Mouse (Mus musculus): ENCODE measurements at regions not wholly inside any gene's neighbourhood (a gene's known extent, or its start where the extent isn't known, plus 50 kb on each side); places are given as distances from the start of the nearest gene placed in this dataset.
A peak's percentile ranks its signal among the peaks of the same experiment; 100 is the strongest.

DNA sequence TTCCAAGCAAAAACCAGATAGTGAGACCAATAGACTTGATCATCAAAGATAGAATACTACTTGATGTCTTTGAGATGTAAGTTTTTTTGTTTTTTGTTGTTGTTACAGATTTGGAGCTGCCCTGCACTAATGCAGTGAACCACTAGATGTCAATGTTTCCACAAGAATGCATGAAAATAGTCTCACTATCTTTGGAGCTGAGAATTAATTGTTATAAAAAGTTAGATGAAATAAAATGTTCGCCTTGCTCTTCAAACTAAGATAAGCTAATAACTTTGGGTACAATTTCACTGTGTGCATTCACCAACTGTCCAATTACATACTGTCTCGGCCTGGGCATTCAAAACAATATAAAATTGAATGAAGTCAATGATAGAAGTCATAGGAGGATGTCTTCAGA, 223.2 kb upstream of the Agtr1b start:
- DNase-seq: peak; percentile 7

DNA sequence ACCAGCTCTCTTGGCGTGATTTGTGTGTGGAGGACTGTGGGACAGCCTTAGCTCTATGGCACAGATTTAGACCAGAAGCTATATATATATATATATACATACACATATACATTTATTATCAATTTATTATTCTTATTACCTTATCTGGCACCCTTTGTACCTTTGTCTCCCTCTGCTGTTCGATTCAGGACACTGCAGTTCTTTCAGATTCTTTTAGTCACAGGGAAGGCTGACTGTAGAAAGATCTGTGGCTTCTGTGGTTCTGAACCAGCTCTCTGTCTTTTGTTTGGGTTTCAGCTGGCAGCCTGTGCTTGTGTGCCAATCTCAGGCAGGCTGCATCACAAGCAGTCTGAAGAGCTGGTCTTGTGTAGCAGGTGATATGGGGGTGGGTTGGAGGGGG, 184.6 kb upstream of the Agtr1b start:
- no peak for DNase-seq

DNA sequence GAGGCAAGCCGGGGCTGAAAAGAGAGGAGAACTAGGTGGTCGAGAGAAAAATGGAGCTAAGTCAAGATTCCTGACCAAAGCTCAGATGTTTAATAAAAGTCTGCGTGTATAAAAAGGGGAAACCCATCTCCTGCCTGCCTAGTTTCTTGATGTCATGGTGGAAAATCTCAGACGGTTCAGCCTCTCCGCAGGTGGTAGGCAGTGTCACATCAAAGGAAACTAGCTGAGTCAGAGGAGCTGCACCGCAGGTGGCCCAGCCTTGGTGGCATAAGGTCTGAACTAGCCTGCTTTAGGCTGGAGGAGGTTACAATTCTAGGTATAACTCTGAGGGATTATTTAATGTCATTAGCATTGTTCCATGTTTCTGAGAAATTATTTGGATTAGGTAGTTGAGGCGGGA, 177.0 kb upstream of the Agtr1b start:
- DNase-seq: no peak

DNA sequence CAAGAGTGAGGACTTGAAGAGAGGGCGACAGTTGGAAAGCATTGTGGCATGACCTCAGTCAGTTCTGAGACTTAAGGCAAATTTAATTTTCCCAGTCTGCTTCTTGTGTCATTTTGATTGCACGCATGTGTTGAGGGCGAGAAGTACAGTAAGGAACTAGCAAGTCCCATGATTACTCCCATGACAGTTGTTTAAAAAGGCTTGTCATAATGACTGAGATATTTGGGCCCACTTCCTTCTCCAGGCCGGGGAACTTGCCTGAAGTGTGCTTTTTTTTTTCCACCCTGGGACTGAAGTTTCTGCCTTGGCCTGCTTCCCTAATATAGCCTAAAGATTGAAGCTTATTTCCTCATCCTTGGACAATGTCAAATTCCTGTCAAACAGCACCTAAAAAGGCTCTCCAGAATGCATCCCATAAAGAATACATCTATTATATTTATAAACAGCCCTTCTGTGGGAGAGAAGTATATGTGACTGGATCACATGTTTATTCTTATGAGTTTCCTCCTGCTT, 171.6 kb upstream of the Agtr1b start:
- DNase-seq: no peak

DNA sequence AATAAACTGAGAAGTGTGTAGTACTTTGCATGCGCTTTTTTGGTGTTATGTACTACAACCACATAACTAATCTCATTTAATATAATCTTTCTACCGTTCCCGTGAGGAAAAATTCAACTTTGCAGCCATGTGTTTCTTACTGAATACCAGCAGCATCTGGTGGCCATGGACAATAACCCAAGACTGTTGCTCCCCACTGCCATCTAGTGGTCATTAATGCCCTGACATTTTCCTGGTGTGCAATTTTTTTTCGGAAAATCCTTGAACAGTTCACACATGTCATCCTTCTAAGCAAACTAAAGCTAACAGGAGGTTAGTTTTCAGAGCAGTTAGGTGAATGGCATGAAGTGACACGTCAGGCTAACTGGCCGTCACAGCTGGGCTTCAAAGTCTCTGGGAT, 153.8 kb upstream of the Agtr1b start:
- no peak for DNase-seq

DNA sequence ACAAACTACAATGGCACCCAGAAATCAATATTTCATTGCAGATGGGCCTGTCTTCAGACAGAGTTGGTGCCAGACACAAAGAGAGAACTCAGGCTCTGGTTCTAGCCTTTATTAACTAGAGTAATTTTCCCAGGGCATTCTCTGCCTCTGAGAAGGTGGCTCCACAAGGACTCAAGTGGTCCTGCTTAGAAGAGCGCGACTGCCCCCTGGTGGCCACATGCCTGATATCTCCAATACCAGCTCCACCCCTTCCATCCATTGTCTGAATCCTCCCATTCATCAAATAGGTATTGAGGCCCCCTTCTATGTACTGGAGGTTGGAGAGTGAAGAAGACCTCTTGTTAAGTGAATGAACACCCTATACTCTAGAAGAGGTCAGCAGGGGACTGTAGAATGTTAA, 142.2 kb upstream of the Agtr1b start:
- DNase-seq: peak; percentile 46

DNA sequence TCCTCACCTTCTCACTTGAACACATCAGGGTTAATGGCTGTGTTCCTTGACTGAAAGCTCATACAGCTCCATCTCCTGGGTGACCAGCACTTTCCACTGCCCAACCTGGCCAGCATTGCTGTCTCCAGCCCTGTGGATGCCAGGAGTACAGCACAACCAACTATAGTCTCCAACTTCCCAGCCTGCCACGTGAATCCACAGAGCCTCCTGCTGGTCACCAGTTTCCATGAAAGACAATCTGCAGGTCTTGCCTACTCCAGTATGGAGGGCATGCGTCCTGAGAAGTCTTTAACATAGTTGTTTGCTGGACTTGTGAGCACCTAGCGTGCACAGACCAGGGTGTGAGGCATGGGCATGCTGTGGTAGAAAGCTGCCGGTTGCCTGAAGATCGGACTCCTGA, 138.6 kb upstream of the Agtr1b start:
- no peak for DNase-seq
